Mouse (Mus musculus) c-Kit-negative CD71-positive TER-119-positive erythroid progenitor cells, embryonic 14.5 days (primary cell): Measurements from ENCODE around the gene Hes5.

ENCODE experiments used
- DNase-seq: peaks from one replicate; pipeline ENCODE4 v3.0.0-alpha.2; 2013; ENCODE audit warnings: low read depth, low spot score

Gene Hes5

GRCm38 (mm10) chr4:154964581-154965235 is 4.0 kb downstream of the Hes5 start:
- peak; percentile 60 for DNase-seq

- no peak for DNase-seq
Measured at GRCm38 (mm10) chr4:154965856-154966255, 5.1 kb downstream of the Hes5 start.

- DNase-seq, result no peak
Measured at GRCm38 (mm10) chr4:154967173-154967572, 6.5 kb downstream of the Hes5 start.

- DNase-seq, result no peak
Measured at GRCm38 (mm10) chr4:154972546-154972945, 11.8 kb downstream of the Hes5 start.

- no peak for DNase-seq
Measured at GRCm38 (mm10) chr4:154974163-154974611, 13.5 kb downstream of the Hes5 start.

GRCm38 (mm10) chr4:154980110-154980509 is 19.4 kb downstream of the Hes5 start:
- DNase-seq, result no peak

GRCm38 (mm10) chr4:154981076-154981475 is 20.4 kb downstream of the Hes5 start:
- DNase-seq, result no peak

DNA sequence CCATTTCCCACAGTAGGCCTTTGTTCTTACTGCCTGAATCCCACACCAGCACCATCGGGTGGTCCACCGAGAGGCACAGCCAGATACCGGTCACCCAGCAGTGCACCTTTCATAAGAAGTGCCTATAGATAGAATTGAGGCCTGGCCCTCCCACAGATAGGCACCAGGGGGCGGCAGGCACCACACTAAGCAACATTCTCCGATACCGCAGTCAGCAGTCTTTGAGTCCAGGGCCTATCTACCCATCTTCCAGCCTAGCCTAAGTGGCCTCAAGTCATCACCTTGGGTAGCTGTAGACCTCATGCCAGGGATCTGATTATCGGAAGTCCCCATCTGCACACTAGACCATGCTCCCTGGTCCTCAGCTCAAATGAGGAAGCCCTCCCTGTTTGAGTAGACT is 20.8 kb downstream of the Hes5 start:
- DNase-seq, result no peak

DNA sequence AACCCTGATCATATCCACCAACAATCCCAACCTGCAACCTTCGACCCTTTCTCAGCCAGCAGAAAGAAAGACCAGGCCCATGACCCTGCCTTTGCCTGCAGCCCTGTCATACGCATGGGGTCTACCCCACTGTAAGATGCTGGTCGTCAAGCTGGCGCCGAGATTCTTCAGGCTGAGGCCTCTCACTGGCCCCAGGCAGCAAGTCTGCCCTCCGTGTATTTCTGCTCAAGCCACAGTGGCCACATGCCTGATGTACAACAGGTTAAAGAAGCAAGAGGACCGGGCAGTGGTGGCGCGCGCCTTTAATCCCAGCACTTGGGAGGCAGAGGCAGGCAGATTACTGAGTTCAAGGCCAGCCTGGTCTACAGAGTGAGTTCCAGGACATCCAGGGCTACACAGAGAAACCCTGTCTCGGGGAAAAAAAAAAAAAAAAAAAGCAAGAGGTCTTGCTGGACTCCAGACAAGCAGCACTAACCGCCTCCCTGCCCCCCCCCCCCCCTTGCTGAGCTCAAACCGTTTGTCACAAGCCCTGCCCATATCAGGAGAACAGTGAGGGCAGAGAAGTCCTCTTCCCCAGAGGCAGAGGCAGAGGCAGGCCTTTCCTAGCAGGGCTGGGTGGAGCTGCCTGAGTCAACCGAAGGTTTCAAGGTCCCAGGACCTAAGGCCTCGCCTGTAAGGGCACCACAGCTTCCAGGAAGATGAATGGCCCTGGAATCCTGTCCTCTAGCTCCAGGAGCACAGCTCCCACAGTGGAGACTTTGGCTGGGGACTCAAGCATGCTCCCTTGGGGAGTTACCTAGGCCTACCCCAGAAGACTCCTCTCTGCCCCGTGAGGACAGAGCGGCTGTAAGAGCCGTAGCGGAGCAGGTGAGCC is 21.8 kb downstream of the Hes5 start:
- no peak for DNase-seq

GRCm38 (mm10) chr4:154983767-154984166 is 23.0 kb downstream of the Hes5 start:
- no peak for DNase-seq

DNA sequence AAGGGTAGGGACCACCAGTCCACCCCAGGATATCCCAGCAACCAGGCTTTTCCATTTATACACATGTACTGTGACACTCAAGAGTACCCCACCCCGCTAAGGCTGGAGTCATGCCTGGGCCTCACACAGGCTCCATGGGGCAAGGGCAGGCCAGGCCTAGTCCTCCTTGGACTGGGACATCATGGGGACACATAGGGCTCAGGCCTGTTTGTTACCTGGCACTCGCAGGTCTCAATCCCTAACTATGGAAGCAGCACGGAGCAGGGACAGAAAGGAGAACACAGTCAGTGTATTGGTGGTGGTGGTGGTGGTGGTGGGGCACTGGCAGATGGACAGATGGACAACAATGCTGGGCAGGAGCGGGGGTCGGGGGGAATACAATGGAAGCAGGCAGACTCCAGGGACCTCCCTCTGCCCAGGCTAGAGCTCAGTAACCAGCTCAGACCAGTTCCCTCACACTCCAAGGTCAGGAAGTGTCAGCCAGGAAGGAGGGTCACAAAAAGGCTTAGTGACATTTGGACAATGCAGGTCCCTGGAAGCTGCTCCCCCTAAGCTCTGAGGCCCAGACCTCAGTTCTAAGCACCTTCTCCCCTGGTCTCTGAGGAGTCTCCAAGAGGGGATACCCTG is 24.5 kb downstream of the Hes5 start:
- no peak for DNase-seq

- DNase-seq, result no peak
Measured at GRCm38 (mm10) chr4:154986096-154986495, 25.4 kb downstream of the Hes5 start.

DNA sequence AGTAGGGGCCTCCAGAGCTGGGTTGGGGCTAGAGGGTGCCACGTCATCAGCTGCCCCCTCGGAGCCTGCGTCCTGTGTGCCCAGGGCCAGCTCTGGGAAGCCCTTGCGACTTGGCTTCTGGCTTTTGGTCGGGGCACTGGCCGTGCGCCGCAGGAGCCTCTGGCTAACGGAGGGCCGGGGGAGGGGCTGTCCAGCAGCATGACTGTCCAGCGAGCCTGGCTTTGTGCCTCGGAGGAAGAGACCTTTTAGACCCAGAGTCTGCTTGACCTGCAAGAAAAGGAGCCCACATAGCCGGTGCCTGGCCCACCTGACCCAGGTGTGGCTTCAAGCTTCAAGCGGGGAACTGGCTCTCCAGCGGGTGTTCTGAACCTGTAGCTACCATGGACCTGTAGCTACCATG is 26.0 kb downstream of the Hes5 start:
- no peak for DNase-seq

DNA sequence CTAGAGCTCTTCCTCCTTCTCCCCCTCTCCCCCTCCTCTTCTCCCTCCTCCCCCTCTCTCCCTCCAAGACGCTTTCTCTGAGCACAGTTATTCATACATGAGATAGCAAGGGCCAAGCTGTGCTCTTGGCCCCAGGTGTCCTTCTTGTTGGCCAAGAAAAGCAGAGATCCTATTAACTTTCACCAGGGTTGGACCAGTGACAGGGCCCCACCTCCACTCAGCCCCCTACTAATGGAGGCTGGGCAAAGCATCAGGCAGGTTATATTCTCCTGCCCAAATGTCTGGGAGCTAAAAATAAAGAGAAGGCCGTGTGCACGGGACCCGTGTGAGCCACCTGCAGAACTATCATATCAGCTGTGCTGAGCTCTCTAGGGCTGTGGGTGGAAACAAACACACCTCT is 34.2 kb downstream of the Hes5 start:
- no peak for DNase-seq

DNA sequence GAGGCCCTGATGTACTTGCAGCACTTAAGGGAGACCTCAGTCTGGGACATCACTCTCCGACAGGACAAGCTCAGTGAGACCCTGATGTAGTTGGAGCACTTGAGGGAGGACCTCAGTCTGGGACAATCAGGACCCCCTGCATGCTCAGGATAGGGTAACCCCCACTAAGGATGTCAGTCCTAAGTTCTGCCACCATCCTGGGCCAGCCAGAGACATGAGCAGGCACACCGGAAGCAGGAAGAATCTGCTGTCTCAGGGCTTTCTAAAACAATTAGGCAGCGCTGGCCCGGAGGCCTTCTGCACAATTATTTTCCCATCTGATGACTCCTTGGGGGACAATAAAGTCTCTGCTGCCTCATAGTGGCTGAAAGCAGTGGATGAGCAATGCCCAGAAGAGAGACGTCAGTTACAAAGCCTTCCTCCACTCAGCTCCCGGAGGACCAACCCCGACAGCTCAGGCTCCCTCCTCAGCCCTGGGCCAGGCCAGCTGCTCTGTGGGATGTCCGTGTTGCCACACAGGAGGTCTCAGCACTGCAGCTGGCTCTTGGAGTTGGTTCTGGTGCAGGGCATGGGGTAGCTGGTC is 35.9 kb downstream of the Hes5 start:
- DNase-seq, result no peak

DNA sequence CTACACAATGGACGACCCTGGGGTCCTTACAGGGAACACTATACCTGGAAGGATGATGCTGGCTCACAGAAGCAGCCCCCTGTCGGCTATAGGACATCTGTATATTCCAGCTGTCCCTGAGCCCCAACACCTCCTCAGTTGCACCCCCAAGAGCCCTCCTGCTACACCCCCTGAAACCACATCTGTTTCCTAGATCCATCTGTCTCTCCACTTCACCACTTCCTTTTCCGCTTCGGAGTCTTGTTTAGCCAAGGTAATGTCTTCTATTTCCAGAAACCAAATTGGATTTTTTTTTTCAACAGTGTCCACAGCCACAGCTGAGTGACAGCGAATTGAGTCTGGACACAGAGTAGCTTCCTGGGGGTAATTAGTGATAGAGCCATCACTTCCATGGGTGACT is 38.7 kb downstream of the Hes5 start:
- DNase-seq, result no peak

DNA sequence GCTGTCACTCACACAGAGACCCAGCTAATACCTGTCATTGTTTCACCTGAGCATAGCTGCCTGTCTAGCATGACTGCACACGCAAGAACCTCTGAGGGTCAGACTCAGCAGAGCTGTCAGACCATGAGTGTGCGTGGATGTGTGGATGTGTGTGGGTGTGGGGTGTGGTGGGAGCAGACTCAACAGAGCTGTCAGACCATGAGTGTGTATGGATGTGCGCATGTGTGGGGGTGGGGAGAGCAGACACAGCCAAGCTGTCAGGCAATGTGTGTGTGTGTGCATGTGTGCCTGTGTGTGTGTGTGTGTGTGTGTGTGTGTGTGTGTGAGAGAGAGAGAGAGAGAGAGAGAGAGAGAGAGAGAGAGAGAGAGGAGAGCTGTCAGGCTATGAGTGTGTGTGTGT is 44.6 kb downstream of the Hes5 start:
- DNase-seq, result no peak

DNA sequence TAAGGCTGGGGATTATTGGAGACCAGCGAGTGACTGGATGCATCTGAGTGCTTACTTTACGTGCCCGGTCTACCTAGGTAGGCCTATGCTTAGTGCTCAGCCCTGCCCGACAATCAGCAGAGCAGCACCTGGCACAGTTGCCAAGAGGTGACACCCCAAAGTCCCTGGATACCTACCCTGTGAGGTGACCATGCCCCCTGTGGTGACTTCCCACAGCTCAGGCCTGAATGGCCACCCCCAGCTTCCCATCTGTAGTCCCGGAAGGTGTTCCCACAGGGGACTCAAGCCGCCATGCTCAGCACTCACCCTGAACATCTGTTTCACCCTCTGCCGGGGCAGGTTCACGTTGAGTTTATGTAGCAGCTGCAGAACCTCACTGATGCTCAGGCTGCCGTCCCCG is 45.6 kb downstream of the Hes5 start:
- no peak for DNase-seq

- DNase-seq, result no peak
Measured at GRCm38 (mm10) chr4:155007641-155008040, 46.9 kb downstream of the Hes5 start.

GRCm38 (mm10) chr4:155008075-155008474 is 47.4 kb downstream of the Hes5 start:
- no peak for DNase-seq

- no peak for DNase-seq
Measured at GRCm38 (mm10) chr4:155009216-155009615, 48.5 kb downstream of the Hes5 start.

GRCm38 (mm10) chr4:155010870-155011269 is 50.1 kb downstream of the Hes5 start:
- DNase-seq, result no peak
